10 mouse cellular contexts compared by ENCODE assay signal in genomic region chr17:29494062-29494731, GRCm38 (mm10). TPM values are rescaled to one million over a fixed set of nuclear protein-coding genes. Genes with fewer than 3 reads are reported as not detected.
DNase-seq lines count a peak whose midpoint lies in the region; ATAC-seq and TF ChIP-seq lines count a peak whose summit lies in the region.
"Had no signal": no experiment of that assay in that cellular context is flagged by ENCODE, and none has a peak within 500 bp of the region (broad histone marks: within the 10 kb centered on the region; RNA-seq: fewer than 3 reads in every experiment).

No protein-coding gene starts in this region.

- H3K9me3 ChIP-seq in lung, postnatal 0 days (ENCODE audit: low read length) = no peaks in the 10 kb centered on the region
- no peaks in the 10 kb centered on the region for H3K9me3 ChIP-seq in embryonic facial prominence, embryonic 10.5 days
- H3K9me3 ChIP-seq: midbrain, embryonic 12.5 days had no signal

- H3K4me2 ChIP-seq in lung, postnatal 0 days (replicated peaks; ENCODE audit: low read depth, low read length) = peak overlapping the region; percentile 84; the same call in 1 of the 2 replicates

- no peaks in the 10 kb centered on the region for H3K27me3 ChIP-seq in lung, postnatal 0 days (replicated peaks; ENCODE audit: insufficient read depth, low read length)
- H3K27me3 ChIP-seq in embryonic facial prominence, embryonic 10.5 days (replicated peaks; ENCODE audit: low read depth, poor library complexity, severe bottlenecking) = no peaks in the 10 kb centered on the region
- H3K27me3 ChIP-seq: midbrain, embryonic 12.5 days had no signal

- no peak overlapping the region for H3K9ac ChIP-seq in lung, postnatal 0 days (replicated peaks; ENCODE audit: low read depth)
- H3K9ac ChIP-seq: midbrain, embryonic 12.5 days had no signal

- TF ChIP-seq CTCF in lung, postnatal 0 days (IDR thresholded peaks at IDR 0.05) = no peak

- peak; percentile 4 for DNase-seq in cerebellum, adult 8-10 months
- DNase-seq in cerebellum, adult 11 months = no peak
- no peak for DNase-seq in lung, postnatal 0 days (ENCODE audit: low spot score)
- no peak for DNase-seq in lung, postnatal 14 days
- DNase-seq in embryonic facial prominence, embryonic 10.5 days (ENCODE audit: low spot score) = no peak
- DNase-seq in natural killer cell, adult 2 months (ENCODE audit: low spot score in 2 of 2) = peak; percentile 83 to 84
- DNase-seq in urinary bladder, adult 2 months (ENCODE audit: low spot score) = no peak
- DNase-seq: layer of hippocampus, postnatal 36 days had no signal

- H3K4me3 ChIP-seq in lung, postnatal 0 days (ENCODE audit: low read depth, low read length) = no peak overlapping the region; the same call in 1 of the 2 replicates
- peak overlapping the region; percentile 95; the same call in 1 of the 2 replicates for H3K4me3 ChIP-seq in embryonic facial prominence, embryonic 10.5 days
- H3K4me3 ChIP-seq: midbrain, embryonic 12.5 days had no signal

- no peaks in the 10 kb centered on the region; the same call in 1 of the 2 replicates for H3K4me1 ChIP-seq in lung, postnatal 0 days (ENCODE audit: insufficient read depth, low read depth, low read length)
- H3K4me1 ChIP-seq in embryonic facial prominence, embryonic 10.5 days = peaks cover 42% of the 10 kb centered on the region

- H3K27ac ChIP-seq in lung, postnatal 0 days (ENCODE audit: low read length) = 0 out of 2 replicates have a peak overlapping the region, but pooled peaks have one; percentile 95
- no peak overlapping the region; the same call in 1 of the 2 replicates for H3K27ac ChIP-seq in embryonic facial prominence, embryonic 10.5 days (replicated peaks)
- H3K27ac ChIP-seq: midbrain, embryonic 12.5 days had no signal

- peaks cover 11% of the 10 kb centered on the region; the same call in 1 of the 2 replicates for H3K36me3 ChIP-seq in lung, postnatal 0 days (ENCODE audit: insufficient read depth, low read length)
- peaks cover 35% of the 10 kb centered on the region for H3K36me3 ChIP-seq in embryonic facial prominence, embryonic 10.5 days (replicated peaks)

- no peak for TF ChIP-seq EP300 in lung, postnatal 0 days (IDR thresholded peaks at IDR 0.05)

- WGBS in lung, postnatal 0 days = 68% methylated on average over 10 of the region's 10 CpGs
- 73% methylated on average over 10 of the region's 10 CpGs for WGBS in embryonic facial prominence, embryonic 10.5 days

- no peak for ATAC-seq in lung, postnatal 0 days
- ATAC-seq in cerebellum, adult (ENCODE audit: insufficient number of reproducible peaks, low FRiP score, low TSS enrichment) = no peak

RNA-seq across cellular contexts. Expression of gene Pim1, which starts 3.6 kb away (rescaled TPM):
- 30.0 and 49.5 TPM in 2 replicates for polyA plus RNA-seq in lung, postnatal 0 days (2015; fragmentation: Nextera tagmentation; extraction: Ambion mirVana)
- polyA plus RNA-seq in embryonic facial prominence, embryonic 10.5 days (2016; fragmentation: Nextera tagmentation; extraction: Ambion mirVana) = 31.6 and 33.2 TPM in 2 replicates
- polyA plus RNA-seq in urinary bladder, adult 2 months (2012; rRNA removed) = 21.2 and 24.4 TPM in 2 replicates

RNA-seq across cellular contexts. Expression of gene Gm17657, which starts 55.2 kb away (rescaled TPM):
- not detected in 2 replicates for polyA plus RNA-seq in lung, postnatal 0 days (2015; fragmentation: Nextera tagmentation; extraction: Ambion mirVana)
- polyA plus RNA-seq in embryonic facial prominence, embryonic 10.5 days (2016; fragmentation: Nextera tagmentation; extraction: Ambion mirVana) = not detected in 2 replicates
- not detected in 2 replicates for polyA plus RNA-seq in urinary bladder, adult 2 months (2012; rRNA removed)
- polyA plus RNA-seq: midbrain, embryonic 12.5 days had no signal

RNA-seq across cellular contexts. Expression of gene Tbc1d22b, which starts 55.4 kb away (rescaled TPM):
- 5.9 and 6.7 TPM in 2 replicates for polyA plus RNA-seq in lung, postnatal 0 days (2015; fragmentation: Nextera tagmentation; extraction: Ambion mirVana)
- 18.4 and 19.5 TPM in 2 replicates for polyA plus RNA-seq in embryonic facial prominence, embryonic 10.5 days (2016; fragmentation: Nextera tagmentation; extraction: Ambion mirVana)
- polyA plus RNA-seq in urinary bladder, adult 2 months (2012; rRNA removed) = 13.5 and 14.1 TPM in 2 replicates

RNA-seq across cellular contexts. Expression of gene Tmem217, which starts 58.0 kb away (rescaled TPM):
- 0.31 and 0.76 TPM in 2 replicates for polyA plus RNA-seq in lung, postnatal 0 days (2015; fragmentation: Nextera tagmentation; extraction: Ambion mirVana)
- 1.0 and 1.5 TPM in 2 replicates for polyA plus RNA-seq in embryonic facial prominence, embryonic 10.5 days (2016; fragmentation: Nextera tagmentation; extraction: Ambion mirVana)
- 0.14 and 0.21 TPM in 2 replicates for polyA plus RNA-seq in urinary bladder, adult 2 months (2012; rRNA removed)

Comparison
In these comparisons a context has a peak if more than half of its experiments do, and no peak if none do; other contexts are left out.
1. DNase-seq: peak in cerebellum, adult 8-10 months (single experiment) and natural killer cell, adult 2 months (2 of 2); none in cerebellum, adult 11 months (single experiment), lung, postnatal 0 days (single experiment), lung, postnatal 14 days (single experiment), embryonic facial prominence, embryonic 10.5 days (single experiment) and urinary bladder, adult 2 months (single experiment).